Mouse (Mus musculus): ENCODE data around the gene Tubb4b. TPM values are rescaled to one million over a fixed set of nuclear protein-coding genes. Genes with fewer than 3 reads are reported as not detected.

Gene Tubb4b
- 362 and 392 TPM in 2 replicates for polyA plus RNA-seq (2015; fragmentation: Nextera tagmentation; extraction: Ambion mirVana)

GRCm38 (mm10) chr2:25224492-25224765 is at the start of gene Tubb4b:
TSS of gene Tubb4b (minus strand) at chr2:25224702.
- Histone ChIP-seq H3K27me3 (no peaks in the 10 kb centered on the region), H3K4me1 (replicated peaks) (peaks cover 26% of the 10 kb centered on the region), H3K9ac (replicated peaks) (peak within 1 kb of the TSS; percentile 94), H3K4me3 (replicated peaks) (peak within 1 kb of the TSS; percentile 89), H3K9me3 (no peaks in the 10 kb centered on the region), H3K36me3 (peaks cover 13% of the 10 kb centered on the region), H3K4me2 (replicated peaks) (peak within 1 kb of the TSS; percentile 98), H3K27ac (peak within 1 kb of the TSS; percentile 96)
- no peak for ATAC-seq
- WGBS, result under 1% methylated on average over 17 of the region's 17 CpGs

- peak overlapping the region; percentile 99 for H3K4me2 ChIP-seq (replicated peaks)
- H3K4me3 ChIP-seq (replicated peaks), result peak overlapping the region; percentile 98
- H3K9me3 ChIP-seq, result no peaks in the 10 kb centered on the region
- WGBS, result 39% methylated on average over 16 of the region's 16 CpGs
- no peaks in the 10 kb centered on the region for H3K27me3 ChIP-seq
- 0 out of 2 replicates have a peak overlapping the region, but pooled peaks have one; percentile 56 for H3K27ac ChIP-seq
- peaks cover 44% of the 10 kb centered on the region for H3K4me1 ChIP-seq (replicated peaks)
- peaks cover 77% of the 10 kb centered on the region for H3K36me3 ChIP-seq
- ATAC-seq, result 0 out of 2 replicates have a peak, but pooled peaks have one; percentile 1
- H3K9ac ChIP-seq (replicated peaks), result peak overlapping the region; percentile 89
Observed at GRCm38 (mm10) chr2:25273010-25273409, 48.5 kb upstream of the Tubb4b start.

- Histone ChIP-seq H3K9ac (replicated peaks) (peak overlapping the region; percentile 89), H3K36me3 (peaks cover 74% of the 10 kb centered on the region), H3K4me1 (replicated peaks) (peaks cover 49% of the 10 kb centered on the region), H3K4me3 (replicated peaks) (peak overlapping the region; percentile 98), H3K4me2 (replicated peaks) (peak overlapping the region; percentile 99), H3K27me3 (no peaks in the 10 kb centered on the region), H3K9me3 (no peaks in the 10 kb centered on the region), H3K27ac (peak overlapping the region; percentile 56; the same call in 1 of the 2 replicates)
- peak; percentile 80 for ATAC-seq
- WGBS, result under 1% methylated on average over 29 of the region's 29 CpGs
Observed at GRCm38 (mm10) chr2:25272515-25272914, 48.0 kb upstream of the Tubb4b start.

- ATAC-seq, result peak; percentile 96
- WGBS, result under 1% methylated on average over 55 of the region's 55 CpGs
- H3K9me3 ChIP-seq, result no peaks in the 10 kb centered on the region
- peak within 1 kb of the TSS; percentile 90 for H3K9ac ChIP-seq (replicated peaks)
- peak within 1 kb of the TSS; percentile 99 for H3K4me2 ChIP-seq (replicated peaks)
- no peaks in the 10 kb centered on the region for H3K27me3 ChIP-seq
- peak within 1 kb of the TSS; percentile 98 for H3K4me3 ChIP-seq (replicated peaks)
- peak within 1 kb of the TSS; percentile 77 for H3K27ac ChIP-seq
- peaks cover 69% of the 10 kb centered on the region for H3K36me3 ChIP-seq
- H3K4me1 ChIP-seq (replicated peaks), result peaks cover 54% of the 10 kb centered on the region
Observed at GRCm38 (mm10) chr2:25271827-25272511, 47.5 kb upstream of the Tubb4b start, which contains the start of the genes Ssna1 and Anapc2. TSS of gene Ssna1 (minus strand) at chr2:25272438. TSS of gene Anapc2 (plus strand) at chr2:25272478.

- H3K9me3 ChIP-seq, result no peaks in the 10 kb centered on the region
- H3K27me3 ChIP-seq, result peaks cover 16% of the 10 kb centered on the region
- H3K4me3 ChIP-seq (replicated peaks), result no peak overlapping the region
- peak overlapping the region; percentile 100; the same call in 1 of the 2 replicates for H3K4me2 ChIP-seq (replicated peaks)
- H3K27ac ChIP-seq, result no peak overlapping the region
- H3K4me1 ChIP-seq (replicated peaks), result peaks cover 70% of the 10 kb centered on the region
- H3K36me3 ChIP-seq, result peaks cover 33% of the 10 kb centered on the region
- WGBS, result 63% methylated on average over 4 of the region's 4 CpGs
- no peak for ATAC-seq
- 0 out of 2 replicates have a peak overlapping the region, but pooled peaks have one; percentile 23 for H3K9ac ChIP-seq (replicated peaks)
Observed at GRCm38 (mm10) chr2:25267746-25268309, 43.3 kb upstream of the Tubb4b start.

GRCm38 (mm10) chr2:25267241-25267640 is 42.7 kb upstream of the Tubb4b start:
- Histone ChIP-seq H3K4me1 (replicated peaks) (peaks cover 69% of the 10 kb centered on the region), H3K27ac (peak overlapping the region; percentile 26; the same call in 1 of the 2 replicates), H3K36me3 (peaks cover 33% of the 10 kb centered on the region), H3K4me3 (replicated peaks) (no peak overlapping the region), H3K9ac (replicated peaks) (peak overlapping the region; percentile 23; the same call in 1 of the 2 replicates), H3K4me2 (replicated peaks) (peak overlapping the region; percentile 100), H3K9me3 (no peaks in the 10 kb centered on the region), H3K27me3 (peaks cover 16% of the 10 kb centered on the region)
- ATAC-seq, result no peak

GRCm38 (mm10) chr2:25266720-25267119 is 42.2 kb upstream of the Tubb4b start:
- WGBS, result 46% methylated on average over 2 of the region's 2 CpGs
- H3K27ac ChIP-seq, result peak overlapping the region; percentile 26; the same call in 1 of the 2 replicates
- H3K4me2 ChIP-seq (replicated peaks), result peak overlapping the region; percentile 100
- no peak for ATAC-seq
- peaks cover 33% of the 10 kb centered on the region for H3K36me3 ChIP-seq
- no peaks in the 10 kb centered on the region for H3K9me3 ChIP-seq
- H3K27me3 ChIP-seq, result peaks cover 16% of the 10 kb centered on the region
- peak overlapping the region; percentile 23; the same call in 1 of the 2 replicates for H3K9ac ChIP-seq (replicated peaks)
- H3K4me1 ChIP-seq (replicated peaks), result peaks cover 72% of the 10 kb centered on the region
- H3K4me3 ChIP-seq (replicated peaks), result no peak overlapping the region

GRCm38 (mm10) chr2:25265897-25266656 is 41.6 kb upstream of the Tubb4b start:
- H3K27ac ChIP-seq, result no peak overlapping the region
- 0 out of 2 replicates have a peak overlapping the region, but pooled peaks have one; percentile 0 for H3K4me3 ChIP-seq (replicated peaks)
- H3K9ac ChIP-seq (replicated peaks), result peak overlapping the region; percentile 55
- H3K4me2 ChIP-seq (replicated peaks), result peak overlapping the region; percentile 100
- no peak for ATAC-seq
- peaks cover 31% of the 10 kb centered on the region for H3K36me3 ChIP-seq
- WGBS, result 71% methylated on average over 6 of the region's 6 CpGs
- H3K4me1 ChIP-seq (replicated peaks), result peaks cover 66% of the 10 kb centered on the region
- H3K27me3 ChIP-seq, result peaks cover 16% of the 10 kb centered on the region
- H3K9me3 ChIP-seq, result no peaks in the 10 kb centered on the region

GRCm38 (mm10) chr2:25264851-25265250 is 40.3 kb upstream of the Tubb4b start:
- H3K9ac ChIP-seq (replicated peaks), result peak overlapping the region; percentile 80; the same call in 1 of the 2 replicates
- peak overlapping the region; percentile 100 for H3K4me2 ChIP-seq (replicated peaks)
- 86% methylated on average over 3 of the region's 3 CpGs for WGBS
- no peak for ATAC-seq
- H3K4me1 ChIP-seq (replicated peaks), result peaks cover 55% of the 10 kb centered on the region
- peaks cover 20% of the 10 kb centered on the region for H3K36me3 ChIP-seq
- no peak overlapping the region for H3K27ac ChIP-seq
- no peak overlapping the region for H3K4me3 ChIP-seq (replicated peaks)
- H3K27me3 ChIP-seq, result peaks cover 16% of the 10 kb centered on the region
- H3K9me3 ChIP-seq, result no peaks in the 10 kb centered on the region

- Histone ChIP-seq H3K4me1 (replicated peaks) (peaks cover 55% of the 10 kb centered on the region), H3K9ac (replicated peaks) (peak overlapping the region; percentile 80)
Observed at GRCm38 (mm10) chr2:25264286-25264660, 39.8 kb upstream of the Tubb4b start.

GRCm38 (mm10) chr2:25263623-25264285 is 39.3 kb upstream of the Tubb4b start:
- Histone ChIP-seq H3K27me3 (peaks cover 16% of the 10 kb centered on the region), H3K9ac (replicated peaks) (peak overlapping the region; percentile 80), H3K4me1 (replicated peaks) (peaks cover 55% of the 10 kb centered on the region), H3K4me2 (replicated peaks) (peak overlapping the region; percentile 100), H3K4me3 (replicated peaks) (peak overlapping the region; percentile 80), H3K9me3 (no peaks in the 10 kb centered on the region), H3K27ac (no peak overlapping the region), H3K36me3 (peaks cover 9% of the 10 kb centered on the region)
- WGBS, result 16% methylated on average over 12 of the region's 12 CpGs
- ATAC-seq, result no peak

More at GRCm38 (mm10) chr2:25264286-25264660, 39.8 kb upstream of the Tubb4b start:
- ATAC-seq, result no peak
- 76% methylated on average over 5 of the region's 5 CpGs for WGBS
- H3K4me3 ChIP-seq (replicated peaks), result peak overlapping the region; percentile 80
- H3K27ac ChIP-seq, result no peak overlapping the region
- peak overlapping the region; percentile 100 for H3K4me2 ChIP-seq (replicated peaks)
- H3K27me3 ChIP-seq, result peaks cover 16% of the 10 kb centered on the region
- H3K36me3 ChIP-seq, result peaks cover 14% of the 10 kb centered on the region
- no peaks in the 10 kb centered on the region for H3K9me3 ChIP-seq

Data from midbrain, embryonic 13.5 days (tissue).